Mouse (Mus musculus): ENCODE measurements around the gene Rxfp2. TPM values are rescaled to one million over a fixed set of nuclear protein-coding genes. Genes with fewer than 3 reads are reported as not detected.

Gene Rxfp2
- polyA plus RNA-seq, 1 experiment from 2014 or later: not detected

GRCm38 (mm10) chr5:150021805-150022204 is 3.3 kb downstream of the Rxfp2 start:
- Histone ChIP-seq H3K4me1 (ENCODE audit: insufficient read depth) (no peaks in the 10 kb centered on the region), H3K27me3 (ENCODE audit: insufficient read depth, low read length) (no peaks in the 10 kb centered on the region), H3K4me3 (ENCODE audit: low read depth, low read length) (no peak overlapping the region), H3K4me2 (ENCODE audit: low read depth, low read length) (no peak overlapping the region), H3K27ac (ENCODE audit: low read depth) (no peak overlapping the region), H3K36me3 (replicated peaks; ENCODE audit: insufficient read depth, low read length) (no peaks in the 10 kb centered on the region), H3K9me3 (ENCODE audit: low read length) (peaks cover 2% of the 10 kb centered on the region; the same call in 1 of the 2 replicates), H3K9ac (replicated peaks) (no peak overlapping the region)
- WGBS (ENCODE audit: insufficient replicate concordance): 65% methylated on average over 4 of the region's 4 CpGs
- DNase-seq (no peak), ATAC-seq (no peak)
- no peak for TF ChIP-seq CTCF (IDR thresholded peaks at IDR 0.05; ENCODE audit: low read depth)
- TF ChIP-seq EP300 (IDR thresholded peaks at IDR 0.05; ENCODE audit: low read depth): no peak

- Histone ChIP-seq H3K4me3 (ENCODE audit: low read depth, low read length) (no peak overlapping the region), H3K27me3 (ENCODE audit: insufficient read depth, low read length) (no peaks in the 10 kb centered on the region), H3K36me3 (replicated peaks; ENCODE audit: insufficient read depth, low read length) (no peaks in the 10 kb centered on the region), H3K9ac (replicated peaks) (no peak overlapping the region), H3K4me1 (ENCODE audit: insufficient read depth) (no peaks in the 10 kb centered on the region), H3K27ac (ENCODE audit: low read depth) (no peak overlapping the region), H3K9me3 (ENCODE audit: low read length) (peaks cover 2% of the 10 kb centered on the region; the same call in 1 of the 2 replicates), H3K4me2 (ENCODE audit: low read depth, low read length) (no peak overlapping the region)
- ATAC-seq (no peak), DNase-seq (no peak)
- TF ChIP-seq EP300 (IDR thresholded peaks at IDR 0.05; ENCODE audit: low read depth): no peak
- no peak for TF ChIP-seq CTCF (IDR thresholded peaks at IDR 0.05; ENCODE audit: low read depth)
- WGBS (ENCODE audit: insufficient replicate concordance): 77% methylated on average over 18 of the region's 18 CpGs
These were observed 4.1 kb downstream of the Rxfp2 start for GRCm38 (mm10) chr5:150022556-150022955.

DNA sequence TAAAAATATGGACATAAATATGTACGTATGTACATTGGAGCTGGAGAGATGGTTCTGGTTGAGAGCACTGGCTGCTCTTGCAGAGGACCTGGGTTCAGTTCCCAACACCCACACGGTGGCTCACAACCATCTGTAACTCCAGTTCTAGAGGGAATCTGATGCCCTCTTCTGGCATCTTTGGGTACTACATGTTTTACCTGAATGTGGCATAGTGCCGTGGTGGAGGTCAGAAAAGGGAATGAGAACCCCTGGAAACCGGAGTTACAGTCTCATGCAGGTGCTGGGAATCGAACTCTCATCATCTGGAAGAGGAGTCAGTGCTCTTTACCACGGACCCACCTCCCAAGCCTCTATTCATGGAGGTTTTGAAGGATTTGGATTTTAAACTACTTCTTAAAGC is 5.0 kb downstream of the Rxfp2 start:
- WGBS (ENCODE audit: insufficient replicate concordance): 80% methylated on average over 6 of the region's 6 CpGs
- Histone ChIP-seq H3K9ac (replicated peaks) (no peak overlapping the region), H3K4me2 (ENCODE audit: low read depth, low read length) (no peak overlapping the region), H3K4me3 (ENCODE audit: low read depth, low read length) (no peak overlapping the region), H3K4me1 (ENCODE audit: insufficient read depth) (no peaks in the 10 kb centered on the region), H3K36me3 (replicated peaks; ENCODE audit: insufficient read depth, low read length) (no peaks in the 10 kb centered on the region), H3K27me3 (ENCODE audit: insufficient read depth, low read length) (no peaks in the 10 kb centered on the region), H3K9me3 (ENCODE audit: low read length) (peaks cover 2% of the 10 kb centered on the region; the same call in 1 of the 2 replicates), H3K27ac (ENCODE audit: low read depth) (no peak overlapping the region)
- no peak for TF ChIP-seq EP300 (IDR thresholded peaks at IDR 0.05; ENCODE audit: low read depth)
- TF ChIP-seq CTCF (IDR thresholded peaks at IDR 0.05; ENCODE audit: low read depth): peak; percentile 27; the same call in 1 of the 2 replicates
- DNase-seq: no peak
- no peak for ATAC-seq

DNA sequence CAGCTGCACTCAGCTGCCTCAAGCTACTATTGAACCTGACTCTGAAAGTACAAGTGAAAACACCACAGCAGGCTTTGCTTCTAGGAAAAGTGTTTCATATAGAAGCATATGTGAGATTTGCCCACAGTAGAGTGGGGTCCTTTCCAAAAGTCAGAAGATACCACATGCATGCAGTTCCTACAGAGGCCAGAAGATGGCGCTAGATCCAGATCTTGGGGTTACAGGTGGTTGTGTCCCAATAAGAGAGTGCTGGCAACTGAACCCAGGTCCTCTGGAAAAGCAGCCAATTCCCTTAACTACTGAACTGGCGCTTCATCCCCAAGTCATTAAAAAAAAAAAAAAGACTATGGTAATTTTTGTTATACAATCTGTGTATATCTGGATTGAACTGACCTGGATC is 5.7 kb downstream of the Rxfp2 start:
- no peak overlapping the region for H3K27ac ChIP-seq (ENCODE audit: low read depth)

DNA sequence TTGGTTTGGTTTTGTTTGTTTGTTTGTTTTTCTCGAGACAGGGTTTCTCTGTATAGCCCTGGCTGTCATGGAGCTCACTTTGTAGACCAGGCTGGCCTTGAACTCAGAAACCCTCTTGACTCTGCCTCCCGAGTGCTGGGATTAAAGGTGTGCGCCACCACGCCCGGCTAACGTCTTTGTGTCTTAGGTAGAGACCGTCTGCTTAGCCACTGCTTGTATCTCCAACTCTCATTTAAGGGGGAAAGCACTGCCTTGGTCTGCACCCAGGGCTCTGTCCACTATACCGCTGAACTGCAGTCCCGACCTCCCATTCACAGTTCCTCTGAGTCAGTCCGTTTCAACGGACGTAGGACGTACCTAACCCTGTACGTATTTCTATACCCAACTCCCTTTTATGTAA is 6.4 kb downstream of the Rxfp2 start:
- Histone ChIP-seq H3K27ac (ENCODE audit: low read depth) (no peak overlapping the region), H3K9me3 (ENCODE audit: low read length) (peaks cover 2% of the 10 kb centered on the region; the same call in 1 of the 2 replicates), H3K36me3 (replicated peaks; ENCODE audit: insufficient read depth, low read length) (no peaks in the 10 kb centered on the region), H3K4me3 (ENCODE audit: low read depth, low read length) (no peak overlapping the region), H3K4me2 (ENCODE audit: low read depth, low read length) (no peak overlapping the region), H3K27me3 (ENCODE audit: insufficient read depth, low read length) (no peaks in the 10 kb centered on the region), H3K9ac (replicated peaks) (no peak overlapping the region), H3K4me1 (ENCODE audit: insufficient read depth) (no peaks in the 10 kb centered on the region)
- WGBS (ENCODE audit: insufficient replicate concordance): 85% methylated on average over 14 of the region's 14 CpGs
- ATAC-seq (no peak), DNase-seq (no peak)
- TF ChIP-seq CTCF (IDR thresholded peaks at IDR 0.05; ENCODE audit: low read depth): no peak
- no peak for TF ChIP-seq EP300 (IDR thresholded peaks at IDR 0.05; ENCODE audit: low read depth)

More for the DNA sequence above, 5.7 kb downstream of the Rxfp2 start:
- H3K4me1 ChIP-seq (ENCODE audit: insufficient read depth): no peaks in the 10 kb centered on the region
- TF ChIP-seq CTCF (IDR thresholded peaks at IDR 0.05; ENCODE audit: low read depth) (peak; percentile 44), EP300 (IDR thresholded peaks at IDR 0.05; ENCODE audit: low read depth) (no peak)
- no peaks in the 10 kb centered on the region for H3K27me3 ChIP-seq (ENCODE audit: insufficient read depth, low read length)
- H3K36me3 ChIP-seq (replicated peaks; ENCODE audit: insufficient read depth, low read length): no peaks in the 10 kb centered on the region
- no peak overlapping the region for H3K9ac ChIP-seq (replicated peaks)
- DNase-seq (no peak), ATAC-seq (no peak)
- 82% methylated on average over 2 of the region's 2 CpGs for WGBS (ENCODE audit: insufficient replicate concordance)
- no peak overlapping the region for H3K4me3 ChIP-seq (ENCODE audit: low read depth, low read length)
- H3K9me3 ChIP-seq (ENCODE audit: low read length): peaks cover 2% of the 10 kb centered on the region; the same call in 1 of the 2 replicates
- no peak overlapping the region for H3K4me2 ChIP-seq (ENCODE audit: low read depth, low read length)

DNA sequence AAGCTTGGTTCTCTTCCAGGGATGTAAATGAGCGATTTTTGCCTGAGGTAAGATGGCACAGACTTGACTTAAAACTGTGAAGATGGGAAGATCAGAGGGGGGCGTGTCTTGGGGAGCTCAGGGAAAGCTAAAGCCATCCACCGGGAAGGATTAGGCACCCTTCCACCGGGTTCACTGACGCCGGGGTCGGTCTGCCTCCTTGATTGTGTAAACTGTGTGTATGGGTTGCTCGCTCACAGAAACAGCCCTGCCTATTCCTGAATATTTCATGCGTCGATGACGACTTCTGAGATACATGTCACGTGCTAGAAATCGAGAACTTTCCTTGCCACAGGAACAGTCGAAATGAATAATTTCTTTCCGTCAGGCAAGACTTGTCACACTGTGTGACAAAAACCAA is 6.9 kb downstream of the Rxfp2 start:
- no peak overlapping the region for H3K4me3 ChIP-seq (ENCODE audit: low read depth, low read length)
- H3K9ac ChIP-seq (replicated peaks): no peak overlapping the region
- ATAC-seq (no peak), DNase-seq (no peak)
- H3K9me3 ChIP-seq (ENCODE audit: low read length): peaks cover 2% of the 10 kb centered on the region; the same call in 1 of the 2 replicates
- no peak overlapping the region for H3K4me2 ChIP-seq (ENCODE audit: low read depth, low read length)
- no peaks in the 10 kb centered on the region for H3K4me1 ChIP-seq (ENCODE audit: insufficient read depth)
- no peak overlapping the region for H3K27ac ChIP-seq (ENCODE audit: low read depth)
- H3K27me3 ChIP-seq (ENCODE audit: insufficient read depth, low read length): no peaks in the 10 kb centered on the region
- H3K36me3 ChIP-seq (replicated peaks; ENCODE audit: insufficient read depth, low read length): no peaks in the 10 kb centered on the region
- WGBS (ENCODE audit: insufficient replicate concordance): 85% methylated on average over 15 of the region's 15 CpGs
- TF ChIP-seq EP300 (IDR thresholded peaks at IDR 0.05; ENCODE audit: low read depth): no peak
- no peak for TF ChIP-seq CTCF (IDR thresholded peaks at IDR 0.05; ENCODE audit: low read depth)

Data from liver, postnatal 0 days (tissue).